Mouse (Mus musculus) midbrain, embryonic 11.5 days (tissue): ENCODE measurements around the gene Irf6. TPM values are rescaled to one million over a fixed set of nuclear protein-coding genes. Genes with fewer than 3 reads are reported as not detected.

Experiments
- ATAC-seq: fragments of 200-750 bp; cut with Nextera tagmentation; 2 replicates; pipeline ENCODE4 v1.8.0; 2017; ENCODE audit warnings: moderate TSS enrichment, moderate library complexity; ENCODE audit not compliant: low FRiP score
- DNase-seq: peaks from one replicate; pipeline ENCODE4 v3.0.0; 2015; ENCODE audit warnings: low spot score; ENCODE audit errors: missing footprints
- H3K27ac ChIP-seq: fragments of 300-500 bp; sonication (generic); 2 replicates; pipeline ENCODE4 v1.5.1; 2014; ENCODE audit warnings: low read depth, low read length
- H3K27me3 ChIP-seq: fragments of 300-500 bp; sonication (generic); 2 replicates; pipeline ENCODE4 v1.6.1; 2014; ENCODE audit warnings: mild to moderate bottlenecking, low read length, moderate library complexity, mixed read lengths; ENCODE audit not compliant: control insufficient read depth, insufficient read depth
- H3K36me3 ChIP-seq: fragments of 300-500 bp; sonication (generic); 2 replicates; pipeline ENCODE4 v1.6.1; 2014; ENCODE audit warnings: mild to moderate bottlenecking, low read length, moderate library complexity, mixed read lengths; ENCODE audit not compliant: control insufficient read depth, insufficient read depth
- H3K4me1 ChIP-seq: fragments of 300-500 bp; sonication (generic); 2 replicates; pipeline ENCODE4 v1.6.1; 2014; ENCODE audit warnings: low read length; ENCODE audit not compliant: control insufficient read depth, insufficient read depth
- H3K4me2 ChIP-seq: fragments of 300-500 bp; sonication (generic); 2 replicates; pipeline ENCODE4 v1.6.1; 2014; ENCODE audit warnings: mild to moderate bottlenecking, moderate library complexity
- H3K4me3 ChIP-seq: fragments of 300-500 bp; sonication (generic); 2 replicates; pipeline ENCODE4 v1.5.1; 2014; ENCODE audit warnings: low read depth, low read length
- H3K9ac ChIP-seq: fragments of 300-500 bp; sonication (generic); 2 replicates; pipeline ENCODE4 v1.6.1; 2014; ENCODE audit warnings: low read length
- H3K9me3 ChIP-seq: fragments of 300-500 bp; sonication (generic); 2 replicates; pipeline ENCODE4 v1.6.1; 2016; ENCODE audit warnings: low read length; ENCODE audit not compliant: control insufficient read depth
- WGBS: fragments of 180-500 bp; shearing (Covaris S2); extraction: QIAGEN DNeasy Blood & Tissue Kit; methylation state at CpG from one replicate; pipeline ENCODE4 v1.1.7; 2014; 5-methylcytosine and 5-hydroxymethylcytosine counted together
- polyA plus RNA-seq: library from polyadenylated mRNA; unstranded; fragments of >200 nt; fragmentation: Nextera tagmentation; extraction: Ambion mirVana; gene quantifications from 2 replicates; pipeline ENCODE4 v1.2.1, GENCODE M21; 2014

Gene Irf6
- polyA plus RNA-seq: 1.5 and 2.8 TPM in 2 replicates

DNA sequence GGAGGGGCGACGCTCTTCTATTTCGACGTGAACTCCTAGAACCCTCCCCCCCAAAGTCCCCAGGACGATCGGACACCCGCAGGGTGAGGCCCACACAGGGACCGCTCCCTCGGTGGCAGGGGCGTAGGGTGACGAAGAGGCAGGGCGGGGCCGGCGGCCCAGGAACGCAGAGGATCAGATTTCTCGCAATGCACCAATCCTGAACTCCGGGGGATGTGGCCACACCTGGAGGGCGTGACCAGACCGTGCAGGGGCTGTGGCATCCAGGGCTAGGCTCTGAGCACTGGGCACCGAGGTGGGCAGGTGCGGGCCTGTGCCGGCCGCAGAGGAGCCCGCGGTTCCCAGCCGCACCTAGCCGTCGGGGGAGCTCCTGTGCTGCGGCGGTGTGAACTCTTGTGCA is at the start of gene Irf6:
Gene Irf6 (plus strand): TSS at position 240 of the 400 bp plus-strand sequence.
- peaks cover 4% of the 10 kb centered on the region; the same call in 1 of the 2 replicates for H3K4me1 ChIP-seq
- H3K9me3 ChIP-seq: no peaks in the 10 kb centered on the region
- DNase-seq (peak; percentile 86), ATAC-seq (peak; percentile 79)
- H3K4me3 ChIP-seq: peak within 1 kb of the TSS; percentile 22
- H3K9ac ChIP-seq: no peak within 1 kb of the TSS
- H3K4me2 ChIP-seq: peak within 1 kb of the TSS; percentile 37
- no peaks in the 10 kb centered on the region for H3K36me3 ChIP-seq
- peaks cover 29% of the 10 kb centered on the region for H3K27me3 ChIP-seq
- WGBS: 1% methylated on average over 30 of the region's 30 CpGs
- no peak within 1 kb of the TSS for H3K27ac ChIP-seq

DNA sequence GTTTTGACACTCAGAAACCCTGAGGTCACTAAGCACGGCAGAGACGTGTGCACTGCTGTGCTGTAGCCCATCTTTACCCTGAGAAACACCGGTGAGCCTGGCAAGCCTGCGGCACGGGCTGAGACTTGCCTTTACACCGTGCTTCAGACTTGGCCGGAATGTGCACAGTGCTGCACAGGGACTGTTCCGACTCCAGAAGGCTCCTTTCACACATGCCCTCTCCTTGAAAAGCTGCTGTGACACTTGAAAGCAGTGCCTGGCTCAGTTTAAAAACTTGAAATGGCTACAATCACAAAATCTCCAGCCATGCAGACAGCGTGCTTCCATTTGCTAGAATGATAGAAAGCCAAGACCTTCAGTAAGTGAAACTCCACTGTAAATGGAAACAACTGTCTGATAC is 40.8 kb upstream of the Irf6 start:
- no peak for ATAC-seq
- H3K4me3 ChIP-seq: no peak overlapping the region
- 96% methylated on average over 9 of the region's 9 CpGs for whole genome bisulfite sequencing
- no peak overlapping the region for H3K27ac ChIP-seq
- peaks cover 35% of the 10 kb centered on the region for H3K36me3 ChIP-seq
- H3K4me2 ChIP-seq: no peak overlapping the region
- H3K27me3 ChIP-seq: no peaks in the 10 kb centered on the region
- H3K9ac ChIP-seq: no peak overlapping the region
- no peaks in the 10 kb centered on the region for H3K9me3 ChIP-seq
- no peaks in the 10 kb centered on the region for H3K4me1 ChIP-seq
- peak; percentile 2 for DNase-seq

DNA sequence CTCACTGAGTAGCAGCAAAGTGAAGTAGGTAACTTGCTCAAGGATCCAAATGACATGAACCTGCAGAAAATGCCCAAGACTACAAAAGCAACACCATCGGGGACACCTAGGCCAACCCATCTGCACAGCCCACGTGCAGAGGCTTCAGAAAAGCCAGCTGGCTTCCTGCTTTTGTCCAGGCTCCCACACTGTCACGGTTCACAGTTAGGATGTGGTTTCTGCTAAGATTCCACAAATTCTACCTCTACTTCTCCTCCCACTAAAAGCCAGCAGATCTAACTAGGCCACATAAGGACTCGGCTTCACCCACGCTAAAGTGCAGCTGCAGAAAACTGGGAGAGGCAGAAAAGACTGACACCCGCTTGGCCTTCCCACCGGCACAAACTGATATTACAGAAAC is 30.1 kb upstream of the Irf6 start:
- WGBS: 96% methylated on average over 7 of the region's 7 CpGs
- peaks cover 36% of the 10 kb centered on the region for H3K36me3 ChIP-seq
- H3K27me3 ChIP-seq: no peaks in the 10 kb centered on the region

DNA sequence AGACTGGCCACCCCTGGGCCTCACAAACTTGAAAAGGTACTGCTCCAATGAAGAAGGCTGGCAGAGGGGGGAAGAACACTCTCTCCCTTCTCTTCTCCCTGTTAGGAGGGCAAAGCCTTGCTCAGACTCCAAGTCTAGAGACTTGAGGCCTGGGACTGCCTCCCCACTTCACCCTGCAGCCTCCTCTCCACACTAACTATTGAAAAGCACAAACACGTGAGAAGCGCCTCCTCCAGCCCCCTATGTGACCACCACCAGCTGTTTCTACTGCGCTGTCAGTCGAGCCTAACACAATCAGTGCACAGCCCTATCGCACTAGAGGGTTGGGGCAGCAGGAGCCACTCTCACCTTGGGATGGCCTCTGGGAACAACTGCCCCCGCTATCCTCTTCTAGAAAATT is 29.6 kb upstream of the Irf6 start:
- no peak for DNase-seq
- no peaks in the 10 kb centered on the region for H3K4me1 ChIP-seq
- no peak for ATAC-seq
- peaks cover 33% of the 10 kb centered on the region for H3K36me3 ChIP-seq
- H3K4me2 ChIP-seq: no peak overlapping the region
- H3K9me3 ChIP-seq: no peaks in the 10 kb centered on the region
- 93% methylated on average over 6 of the region's 6 CpGs for WGBS
- no peak overlapping the region for H3K9ac ChIP-seq
- no peaks in the 10 kb centered on the region for H3K27me3 ChIP-seq
- H3K4me3 ChIP-seq: no peak overlapping the region
- H3K27ac ChIP-seq: no peak overlapping the region

More for the DNA sequence above, 30.1 kb upstream of the Irf6 start:
- no peak for ATAC-seq
- H3K4me1 ChIP-seq: no peaks in the 10 kb centered on the region
- H3K9ac ChIP-seq: no peak overlapping the region
- no peak overlapping the region for H3K27ac ChIP-seq
- DNase-seq: peak; percentile 4
- H3K4me2 ChIP-seq: no peak overlapping the region
- H3K9me3 ChIP-seq: no peaks in the 10 kb centered on the region
- H3K4me3 ChIP-seq: no peak overlapping the region

DNA sequence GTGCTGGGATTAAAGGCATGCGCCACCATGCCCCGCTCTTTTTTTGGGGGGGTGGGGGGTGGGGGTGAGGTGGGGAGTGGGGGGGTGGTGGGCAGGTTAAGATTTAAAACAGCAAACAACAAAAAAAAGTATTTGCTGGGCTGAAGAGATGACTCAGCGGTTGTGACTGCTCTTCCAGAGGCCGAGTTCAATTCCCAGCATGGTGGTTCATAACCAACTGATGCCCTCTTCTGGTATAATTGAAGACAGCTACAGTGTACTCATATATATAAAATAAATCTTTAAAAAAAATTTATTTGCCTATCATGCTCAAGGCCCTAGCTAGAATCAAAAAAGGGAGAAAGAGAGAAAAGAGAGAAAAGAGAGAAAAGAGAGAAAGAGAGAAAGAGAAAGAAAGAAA is 27.1 kb upstream of the Irf6 start:
- Histone ChIP-seq H3K27ac (no peak overlapping the region), H3K9me3 (no peaks in the 10 kb centered on the region), H3K4me3 (no peak overlapping the region), H3K36me3 (peaks cover 17% of the 10 kb centered on the region), H3K27me3 (no peaks in the 10 kb centered on the region), H3K4me1 (peaks cover 8% of the 10 kb centered on the region; the same call in 1 of the 2 replicates), H3K9ac (no peak overlapping the region), H3K4me2 (no peak overlapping the region)
- DNase-seq (no peak), ATAC-seq (no peak)
- WGBS: 85% methylated on average over 4 of the region's 4 CpGs

DNA sequence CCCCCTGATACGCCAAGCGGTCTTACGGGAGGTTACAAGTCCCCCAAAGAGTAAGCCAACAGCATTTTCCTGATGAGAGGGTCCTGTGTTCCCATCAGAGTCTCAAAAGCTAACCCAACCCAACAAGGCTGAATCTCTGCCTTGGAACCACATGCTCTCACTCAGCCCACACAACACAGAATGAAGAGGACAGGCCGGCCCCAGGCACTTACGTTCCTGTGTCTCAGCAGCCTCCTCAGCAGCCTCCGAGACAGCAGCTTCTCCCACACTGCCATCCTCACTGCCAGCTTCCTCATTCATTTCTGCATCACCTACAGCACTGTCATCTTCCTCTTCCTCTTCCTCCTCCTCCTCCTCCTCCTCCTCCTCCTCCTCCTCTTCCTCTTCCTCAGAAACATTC is 24.9 kb upstream of the Irf6 start:
- Histone ChIP-seq H3K4me1 (peaks cover 8% of the 10 kb centered on the region; the same call in 1 of the 2 replicates), H3K9ac (no peak overlapping the region), H3K27me3 (no peaks in the 10 kb centered on the region), H3K27ac (no peak overlapping the region), H3K4me3 (no peak overlapping the region), H3K9me3 (no peaks in the 10 kb centered on the region), H3K4me2 (no peak overlapping the region), H3K36me3 (peaks cover 7% of the 10 kb centered on the region; the same call in 1 of the 2 replicates)
- DNase-seq (peak; percentile 45), ATAC-seq (no peak)
- WGBS: 94% methylated on average over 6 of the region's 6 CpGs

DNA sequence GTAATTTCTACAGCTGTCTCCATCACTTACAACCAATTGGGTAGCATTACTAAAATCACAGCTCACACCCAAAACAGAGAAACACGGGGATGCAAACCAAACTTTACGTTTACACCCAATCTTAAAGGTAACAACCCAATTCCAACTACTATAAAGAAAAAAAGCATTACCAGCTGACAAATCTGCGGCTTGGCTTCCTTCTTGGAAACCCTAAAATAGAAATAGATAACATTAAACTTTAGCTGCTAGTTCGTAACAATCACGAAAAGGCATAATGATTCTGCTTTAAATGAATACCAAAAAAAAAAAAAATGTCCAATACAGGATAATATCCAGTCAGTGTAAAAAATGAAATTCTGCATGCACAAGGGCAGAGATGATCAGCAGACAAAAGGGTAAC is 23.6 kb upstream of the Irf6 start:
- 28% methylated on average over 5 of the region's 5 CpGs for WGBS
- H3K9ac ChIP-seq: peak overlapping the region; percentile 78
- ATAC-seq (no peak), DNase-seq (peak; percentile 66)
- H3K4me3 ChIP-seq: peak overlapping the region; percentile 88
- H3K27ac ChIP-seq: no peak overlapping the region
- peaks cover 7% of the 10 kb centered on the region; the same call in 1 of the 2 replicates for H3K36me3 ChIP-seq
- peaks cover 8% of the 10 kb centered on the region; the same call in 1 of the 2 replicates for H3K4me1 ChIP-seq
- no peaks in the 10 kb centered on the region for H3K9me3 ChIP-seq
- H3K4me2 ChIP-seq: peak overlapping the region; percentile 50
- H3K27me3 ChIP-seq: no peaks in the 10 kb centered on the region

DNA sequence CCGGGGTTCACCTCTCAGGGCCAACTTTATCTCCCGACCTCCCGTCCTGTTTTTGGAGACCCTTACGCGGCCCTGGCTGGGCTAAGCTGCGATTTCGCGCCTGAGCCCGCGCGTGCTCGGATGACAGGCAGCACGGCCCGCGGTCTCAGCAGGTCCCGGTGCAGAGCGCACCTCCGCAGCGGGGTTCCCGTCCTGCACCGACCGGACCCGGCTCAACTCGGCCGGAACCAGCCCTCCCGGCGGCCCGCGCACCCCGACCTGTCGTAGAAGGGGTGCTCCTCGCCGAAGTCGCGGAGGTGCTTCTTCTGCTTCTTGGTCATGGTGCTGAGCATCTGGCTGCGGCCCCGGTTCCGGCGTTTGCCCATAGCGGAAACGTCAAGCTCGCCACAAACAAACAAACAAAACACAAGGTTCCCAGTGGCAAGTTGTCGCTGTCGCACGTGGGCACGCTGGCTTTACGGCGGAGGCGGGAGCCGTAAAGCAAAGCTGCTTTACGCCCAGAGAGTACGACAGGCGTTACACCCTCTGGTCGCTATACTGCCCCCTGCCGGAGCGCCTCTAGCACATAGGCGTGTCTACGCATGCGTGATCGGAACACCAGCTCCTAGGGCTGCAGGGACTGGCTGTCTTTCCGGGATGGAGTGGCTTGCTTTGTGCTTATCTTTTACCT is 23.0 kb upstream of the Irf6 start, which contains the start of gene Diexf:
Gene Diexf (minus strand): TSS at position 487 of the 670 bp plus-strand sequence.
- Histone ChIP-seq H3K36me3 (peaks cover 7% of the 10 kb centered on the region; the same call in 1 of the 2 replicates), H3K4me1 (peaks cover 8% of the 10 kb centered on the region; the same call in 1 of the 2 replicates), H3K9me3 (no peaks in the 10 kb centered on the region), H3K9ac (peak within 1 kb of the TSS; percentile 78), H3K27me3 (no peaks in the 10 kb centered on the region), H3K4me2 (peak within 1 kb of the TSS; percentile 50), H3K4me3 (peak within 1 kb of the TSS; percentile 88), H3K27ac (no peak within 1 kb of the TSS)
- ATAC-seq (peak; percentile 94), DNase-seq (peak; percentile 100)
- under 1% methylated on average over 61 of the region's 61 CpGs for WGBS

DNA sequence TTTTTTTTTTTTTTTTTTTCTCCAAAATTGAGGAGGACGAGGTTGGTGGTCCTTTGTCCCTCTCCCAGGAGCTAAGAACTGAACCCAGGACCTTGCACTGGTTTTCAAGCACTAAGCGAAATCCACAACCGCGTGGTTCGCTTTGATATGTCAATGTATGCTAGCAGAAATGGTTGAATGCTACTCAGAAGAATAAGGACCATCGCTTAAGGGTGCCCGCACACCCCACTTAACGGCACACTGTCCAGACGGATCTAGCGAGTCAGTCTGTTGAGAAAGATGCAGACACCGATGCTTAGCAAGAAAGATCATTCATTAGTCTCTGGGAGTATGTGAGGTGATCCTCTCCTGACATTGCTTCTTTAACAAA is 22.5 kb upstream of the Irf6 start:
- WGBS: 26% methylated on average over 11 of the region's 11 CpGs
- DNase-seq: no peak
- Histone ChIP-seq H3K27me3 (no peaks in the 10 kb centered on the region), H3K4me3 (peak overlapping the region; percentile 88), H3K36me3 (peaks cover 7% of the 10 kb centered on the region; the same call in 1 of the 2 replicates), H3K27ac (no peak overlapping the region), H3K9me3 (no peaks in the 10 kb centered on the region), H3K9ac (peak overlapping the region; percentile 47), H3K4me1 (peaks cover 8% of the 10 kb centered on the region; the same call in 1 of the 2 replicates), H3K4me2 (peak overlapping the region; percentile 48)
- peak; percentile 61 for ATAC-seq
